Mouse (Mus musculus) layer of hippocampus, adult 9-10 months (tissue): ENCODE data around the gene Sult6b1.

Experiments used
- DNase-seq: peaks from one replicate; pipeline ENCODE4 v3.0.0; 2022; ENCODE audit warnings: low spot score

The Sult6b1 gene

GRCm38 (mm10) chr17:78906892-78907291 lies at the start of gene Sult6b1:
TSS of gene Sult6b1 (minus strand) at chr17:78906992.
- DNase-seq = no peak

GRCm38 (mm10) chr17:78953240-78953639 lies 46.4 kb upstream of the Sult6b1 start:
- DNase-seq = no peak

GRCm38 (mm10) chr17:78952070-78952469 lies 45.3 kb upstream of the Sult6b1 start:
- no peak for DNase-seq

GRCm38 (mm10) chr17:78951225-78951624 lies 44.4 kb upstream of the Sult6b1 start:
- DNase-seq = no peak

- no peak for DNase-seq
Observed at GRCm38 (mm10) chr17:78942579-78942978, 35.8 kb upstream of the Sult6b1 start.

GRCm38 (mm10) chr17:78938927-78939326 lies 32.1 kb upstream of the Sult6b1 start:
- DNase-seq = no peak

- no peak for DNase-seq
Observed at GRCm38 (mm10) chr17:78937229-78937853, 30.5 kb upstream of the Sult6b1 start.

- DNase-seq = peak; percentile 92
Observed at GRCm38 (mm10) chr17:78936466-78937228, 29.9 kb upstream of the Sult6b1 start, which contains the start of the genes Cebpz and Ndufaf7. TSS of gene Cebpz (minus strand) at chr17:78937066. TSS of gene Ndufaf7 (plus strand) at chr17:78937136.

GRCm38 (mm10) chr17:78935857-78936256 lies 29.1 kb upstream of the Sult6b1 start:
- no peak for DNase-seq

- no peak for DNase-seq
Observed at GRCm38 (mm10) chr17:78917696-78918095, 10.9 kb upstream of the Sult6b1 start.

GRCm38 (mm10) chr17:78916899-78917298 lies 10.1 kb upstream of the Sult6b1 start:
- no peak for DNase-seq

- peak; percentile 77 for DNase-seq
Observed at GRCm38 (mm10) chr17:78916369-78916813, 9.6 kb upstream of the Sult6b1 start, which contains the start of gene Cebpzos. TSS of gene Cebpzos (plus strand) at chr17:78916500.

GRCm38 (mm10) chr17:78915772-78916171 lies 9.0 kb upstream of the Sult6b1 start:
- DNase-seq = no peak

- no peak for DNase-seq
Observed at GRCm38 (mm10) chr17:78913921-78914320, 7.1 kb upstream of the Sult6b1 start.

GRCm38 (mm10) chr17:78912861-78913281 lies 6.1 kb upstream of the Sult6b1 start:
- no peak for DNase-seq

GRCm38 (mm10) chr17:78909374-78909773 lies 2.6 kb upstream of the Sult6b1 start:
- DNase-seq = no peak

GRCm38 (mm10) chr17:78903158-78903557 lies 3.6 kb downstream of the Sult6b1 start:
- DNase-seq = no peak

GRCm38 (mm10) chr17:78895394-78895793 lies 11.4 kb downstream of the Sult6b1 start:
- no peak for DNase-seq

GRCm38 (mm10) chr17:78894991-78895390 lies 11.8 kb downstream of the Sult6b1 start:
- DNase-seq = no peak

GRCm38 (mm10) chr17:78891020-78891419 lies 15.8 kb downstream of the Sult6b1 start:
- no peak for DNase-seq

GRCm38 (mm10) chr17:78889184-78889583 lies 17.6 kb downstream of the Sult6b1 start:
- DNase-seq = no peak

- DNase-seq = no peak
Observed at GRCm38 (mm10) chr17:78888554-78888953, 18.2 kb downstream of the Sult6b1 start.
